Mouse (Mus musculus): Measurements from ENCODE around the gene Ifit3b. TPM values are rescaled to one million over a fixed set of nuclear protein-coding genes. Genes with fewer than 3 reads are reported as not detected.
"Not testable (repeated sequence)": the region's sequence is repeated elsewhere in the genome, so short reads cannot be mapped to it uniquely, and the experiment has no call there.

Gene Ifit3b
- total RNA-seq (2021): 1 to 10 TPM; 2.3 to 2.5 TPM
- long read RNA-seq, partial matches to known transcripts: 0 of 2 reads
- long read RNA-seq, other reads (novel, unspliced or antisense): 1 of 2 reads

DNA sequence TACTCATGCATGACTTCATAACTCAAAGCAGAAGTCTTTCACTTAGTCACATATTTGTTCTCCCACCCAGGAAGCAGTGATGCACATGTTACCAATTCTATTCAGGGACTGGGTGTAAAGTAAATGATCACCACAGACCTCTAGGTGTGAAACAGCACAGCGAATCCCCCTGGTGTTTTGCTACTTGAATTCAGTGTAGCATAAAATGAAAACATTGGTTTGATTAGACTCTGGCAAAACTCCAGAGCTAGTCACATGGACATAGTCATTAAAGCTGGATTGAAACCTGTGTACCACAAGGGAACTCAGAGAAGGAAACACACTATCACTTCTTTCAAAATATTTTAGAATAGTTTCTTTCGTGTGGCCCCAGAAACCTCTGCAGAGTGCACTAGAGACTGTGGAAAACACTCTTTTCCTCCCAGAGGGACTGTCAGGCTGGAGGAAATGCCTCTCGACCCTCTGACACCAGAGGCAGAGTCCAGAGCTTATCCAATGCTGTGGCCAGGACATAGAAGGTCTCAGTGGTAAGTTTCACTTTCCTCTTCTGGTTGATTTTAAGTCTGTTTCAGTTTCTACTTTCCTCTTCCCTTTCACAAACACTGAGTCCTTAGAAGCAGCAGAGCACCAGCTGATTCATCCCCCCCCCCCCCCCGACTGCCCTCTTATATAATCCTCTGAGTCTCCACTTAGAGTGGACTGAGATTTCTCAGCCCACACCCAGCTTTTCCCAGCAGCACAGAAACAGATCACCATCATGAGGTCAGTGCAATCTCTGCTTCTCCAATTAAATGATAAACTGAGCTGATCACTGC is at the start of gene Ifit3b:
TSS of gene Ifit3b (plus strand) at position 734 of the 815 bp plus-strand sequence.
- not testable (repeated sequence) for DNase-seq (ENCODE audit: low spot score in 2 of 2)

DNA sequence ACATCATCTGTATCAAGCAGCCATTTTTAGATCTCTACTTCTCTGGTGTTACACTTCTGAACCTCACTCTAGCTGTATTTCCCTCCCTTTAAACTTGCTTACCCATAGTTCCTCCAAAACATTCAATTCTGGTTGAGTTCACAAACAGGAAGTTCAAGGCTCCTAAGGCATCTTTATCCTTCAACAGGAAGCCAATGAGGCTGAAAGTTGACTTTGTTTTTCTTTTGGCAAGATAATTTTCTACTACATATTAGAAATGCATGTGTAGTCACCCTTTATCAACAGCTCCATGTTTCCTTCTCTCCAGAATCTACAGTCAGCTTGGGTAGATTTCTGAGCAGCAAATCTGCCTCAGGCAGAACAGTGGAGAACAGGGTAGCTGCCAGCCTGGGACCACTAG is 45.2 kb upstream of the Ifit3b start:
- DNase-seq (ENCODE audit: low spot score in 2 of 2): no peak

DNA sequence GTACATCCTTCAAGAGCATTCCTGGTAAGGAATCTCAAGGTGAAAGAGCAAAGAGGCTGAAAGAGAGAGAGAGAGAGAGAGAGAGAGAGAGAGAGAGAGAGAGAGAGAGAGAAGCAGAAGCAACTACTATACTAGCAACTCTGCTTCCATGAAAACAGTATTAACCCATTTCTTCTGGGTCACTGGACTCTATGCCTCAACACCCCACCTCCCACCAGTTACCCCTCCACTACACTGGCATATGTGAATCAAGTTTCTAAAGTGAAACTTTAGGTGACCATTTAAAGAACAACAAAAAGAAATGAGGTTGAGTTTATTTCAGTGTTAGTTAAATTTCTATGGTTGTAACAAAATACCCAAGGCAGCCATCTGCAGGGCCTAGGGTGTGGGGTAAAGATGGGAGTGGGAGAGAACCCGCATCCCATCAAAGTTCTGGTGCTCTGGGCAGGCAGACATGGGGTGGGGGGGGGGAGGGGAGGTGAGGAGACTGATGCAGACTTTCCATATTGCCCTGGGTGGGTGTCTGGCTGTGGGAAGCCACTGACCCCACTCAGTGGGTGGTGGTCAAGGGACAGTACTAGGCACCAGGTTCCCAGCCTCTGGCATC is 41.5 kb upstream of the Ifit3b start:
- no peak for DNase-seq (ENCODE audit: low spot score in 2 of 2)

DNA sequence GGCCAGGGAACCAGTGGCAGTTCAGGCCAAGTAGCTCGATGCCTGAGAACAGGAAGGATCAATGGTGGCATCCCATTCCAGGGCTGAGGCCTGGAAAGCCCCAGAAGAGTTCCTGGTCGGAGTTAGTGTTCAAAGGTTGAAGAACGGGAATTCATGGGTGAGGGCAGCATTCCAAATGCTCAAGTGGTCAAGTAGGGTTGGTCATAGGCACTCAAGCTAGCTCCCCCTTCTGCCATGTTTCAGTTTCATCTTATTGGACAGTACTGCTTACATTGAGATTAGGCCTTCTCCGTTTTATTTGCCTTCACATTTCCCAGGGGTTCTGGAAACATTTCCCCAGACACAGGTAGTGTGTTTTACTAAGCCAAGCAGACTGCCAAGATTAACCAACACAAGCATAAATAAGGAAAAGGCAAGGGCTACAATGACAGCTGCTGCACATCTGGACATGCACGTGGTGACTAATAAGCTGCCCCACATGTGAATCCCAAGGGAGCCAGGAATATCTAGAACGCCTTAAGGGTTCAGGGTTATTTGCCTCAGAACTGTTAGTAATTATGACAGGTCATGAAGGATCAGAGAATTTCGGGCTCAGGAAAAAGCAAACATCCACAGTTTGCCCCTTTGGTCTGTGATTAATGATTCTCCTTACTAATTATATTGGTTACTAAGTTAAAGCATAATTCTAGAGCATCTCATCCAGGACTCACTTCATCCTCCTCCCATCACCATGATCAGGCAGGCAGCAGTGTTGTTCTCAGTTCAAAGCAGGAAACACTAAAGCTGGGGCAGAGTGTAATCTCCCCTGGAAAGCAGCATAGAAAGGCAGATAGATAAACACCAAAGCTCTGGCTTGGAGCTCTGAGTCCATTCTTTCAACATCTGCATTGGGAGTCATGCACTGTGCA is 38.5 kb upstream of the Ifit3b start:
- DNase-seq (ENCODE audit: low spot score in 2 of 2): no peak

DNA sequence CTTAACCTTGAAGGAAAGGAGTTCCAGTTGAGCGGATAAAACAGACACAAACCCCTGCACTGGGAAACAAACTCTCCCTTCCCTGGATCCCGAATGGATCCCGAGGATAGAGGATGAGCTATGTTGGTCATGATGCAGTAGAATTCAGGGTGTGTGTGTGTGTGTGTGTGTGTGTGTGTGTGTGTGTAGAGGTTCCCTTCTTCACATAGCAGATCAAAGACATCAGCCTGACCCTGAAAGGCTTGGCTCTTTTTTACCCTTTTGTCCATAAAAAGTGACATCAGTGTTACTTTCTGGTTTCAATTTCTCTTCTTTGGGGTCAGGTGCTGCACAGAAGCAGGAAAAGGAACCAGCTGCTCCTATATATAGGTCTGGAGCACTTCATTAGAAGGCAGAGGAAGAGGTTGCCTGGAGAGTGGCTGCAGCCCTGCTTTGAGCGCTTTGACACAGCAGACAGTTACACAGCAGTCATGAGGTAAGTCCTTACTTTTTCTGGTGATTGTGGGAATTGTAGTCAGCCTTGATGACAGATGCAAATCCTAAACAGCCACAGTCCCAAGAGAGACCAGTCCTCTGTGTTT is 37.8 kb upstream of the Ifit3b start:
- DNase-seq (ENCODE audit: low spot score in 2 of 2): no peak

DNA sequence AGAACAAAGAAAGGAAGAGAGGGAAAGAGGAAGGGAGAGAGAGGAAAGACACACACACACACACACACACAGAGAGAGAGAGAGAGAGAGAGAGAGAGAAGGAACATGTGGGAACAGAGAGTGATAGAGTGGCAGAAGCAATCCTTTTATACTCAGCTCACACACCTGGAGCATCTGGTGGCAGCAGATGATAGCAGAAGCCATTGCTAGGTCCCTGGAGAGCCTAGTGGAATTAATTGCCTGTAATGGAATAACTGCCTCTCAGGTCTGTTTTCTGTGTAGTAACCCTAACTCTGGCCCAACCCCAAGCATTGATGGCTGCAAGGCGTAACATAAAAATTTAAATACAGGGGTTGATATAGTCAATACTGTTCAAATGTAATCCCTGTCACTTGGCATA is 36.7 kb upstream of the Ifit3b start:
- DNase-seq (ENCODE audit: low spot score in 2 of 2): no peak

DNA sequence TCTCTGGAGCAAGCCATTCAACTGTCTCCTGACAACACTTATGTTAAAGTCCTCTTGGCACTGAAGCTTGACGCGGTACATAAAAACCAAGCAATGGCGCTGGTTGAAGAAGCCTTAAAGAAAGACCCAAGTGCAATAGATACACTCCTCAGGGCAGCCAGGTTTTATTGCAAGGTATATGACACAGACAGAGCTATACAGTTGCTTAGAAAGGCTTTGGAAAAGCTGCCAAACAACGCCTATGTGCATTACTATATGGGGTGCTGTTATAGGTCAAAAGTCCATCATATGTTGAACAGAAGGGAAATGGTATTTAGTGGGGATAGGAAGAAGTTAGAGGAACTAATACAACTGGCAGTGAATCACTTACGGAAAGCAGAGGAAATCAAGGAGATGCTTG is 34.1 kb upstream of the Ifit3b start:
- no peak for DNase-seq (ENCODE audit: low spot score in 2 of 2)

DNA sequence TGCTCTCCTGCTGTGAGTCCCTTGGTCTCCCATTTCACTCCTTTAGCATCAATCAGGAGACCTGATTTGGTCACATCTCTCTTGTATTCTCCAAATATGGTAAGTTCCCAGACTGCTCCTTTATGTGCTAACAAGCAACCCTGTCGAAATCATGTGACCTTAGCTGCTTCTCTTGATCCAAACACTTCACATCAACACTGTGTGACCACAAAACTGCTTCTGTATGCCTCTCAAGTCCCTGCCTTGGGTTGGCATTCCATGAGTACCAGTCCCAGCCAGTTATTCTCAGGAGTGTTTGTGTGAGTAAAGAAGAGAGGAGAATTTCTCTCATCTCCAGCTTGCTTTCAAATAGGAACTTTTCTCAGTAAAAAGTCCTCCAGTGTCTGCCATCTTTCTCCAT is 30.6 kb upstream of the Ifit3b start:
- DNase-seq (ENCODE audit: low spot score in 2 of 2): no peak

DNA sequence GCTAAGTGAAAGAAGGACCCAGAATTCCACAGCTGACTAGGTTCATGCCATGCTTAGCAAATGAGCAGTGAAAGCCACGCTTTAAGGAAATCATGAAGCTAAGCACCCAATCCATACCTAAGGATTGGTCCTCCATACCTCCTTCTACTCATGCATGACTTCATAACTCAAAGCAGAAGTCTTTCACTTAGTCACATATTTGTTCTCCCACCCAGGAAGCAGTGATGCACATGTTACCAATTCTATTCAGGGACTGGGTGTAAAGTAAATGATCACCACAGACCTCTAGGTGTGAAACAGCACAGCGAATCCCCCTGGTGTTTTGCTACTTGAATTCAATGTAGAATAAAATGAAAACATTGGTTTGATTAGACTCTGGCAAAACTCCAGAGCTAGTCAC is 25.1 kb upstream of the Ifit3b start:
- DNase-seq (ENCODE audit: low spot score in 2 of 2): not testable (repeated sequence)

DNA sequence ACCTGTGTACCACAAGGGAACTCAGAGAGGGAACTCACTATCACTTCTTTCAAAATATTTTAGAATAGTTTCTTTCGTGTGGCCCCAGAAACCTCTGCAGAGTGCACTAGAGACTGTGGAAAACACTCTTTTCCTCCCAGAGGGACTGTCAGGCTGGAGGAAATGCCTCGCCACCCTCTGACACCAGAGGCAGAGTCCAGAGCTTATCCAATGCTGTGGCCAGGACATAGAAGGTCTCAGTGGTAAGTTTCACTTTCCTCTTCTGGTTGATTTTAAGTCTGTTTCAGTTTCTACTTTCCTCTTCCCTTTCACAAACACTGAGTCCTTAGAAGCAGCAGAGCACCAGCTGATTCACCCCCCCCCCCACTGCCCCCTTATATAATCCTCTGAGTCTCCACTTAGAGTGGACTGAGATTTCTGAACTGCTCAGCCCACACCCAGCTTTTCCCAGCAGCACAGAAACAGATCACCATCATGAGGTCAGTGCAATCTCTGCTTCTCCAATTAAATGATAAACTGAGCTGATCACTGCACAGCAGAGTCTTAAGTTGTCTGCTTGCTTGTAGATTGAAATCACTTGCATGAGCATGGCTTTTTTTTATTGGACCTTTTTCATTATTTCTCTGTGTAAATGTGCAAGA is 24.5 kb upstream of the Ifit3b start, which contains the start of gene Ifit3:
TSS of gene Ifit3 (plus strand) at position 406 of the 641 bp plus-strand sequence.
- DNase-seq (ENCODE audit: low spot score in 2 of 2): not testable (repeated sequence)

DNA sequence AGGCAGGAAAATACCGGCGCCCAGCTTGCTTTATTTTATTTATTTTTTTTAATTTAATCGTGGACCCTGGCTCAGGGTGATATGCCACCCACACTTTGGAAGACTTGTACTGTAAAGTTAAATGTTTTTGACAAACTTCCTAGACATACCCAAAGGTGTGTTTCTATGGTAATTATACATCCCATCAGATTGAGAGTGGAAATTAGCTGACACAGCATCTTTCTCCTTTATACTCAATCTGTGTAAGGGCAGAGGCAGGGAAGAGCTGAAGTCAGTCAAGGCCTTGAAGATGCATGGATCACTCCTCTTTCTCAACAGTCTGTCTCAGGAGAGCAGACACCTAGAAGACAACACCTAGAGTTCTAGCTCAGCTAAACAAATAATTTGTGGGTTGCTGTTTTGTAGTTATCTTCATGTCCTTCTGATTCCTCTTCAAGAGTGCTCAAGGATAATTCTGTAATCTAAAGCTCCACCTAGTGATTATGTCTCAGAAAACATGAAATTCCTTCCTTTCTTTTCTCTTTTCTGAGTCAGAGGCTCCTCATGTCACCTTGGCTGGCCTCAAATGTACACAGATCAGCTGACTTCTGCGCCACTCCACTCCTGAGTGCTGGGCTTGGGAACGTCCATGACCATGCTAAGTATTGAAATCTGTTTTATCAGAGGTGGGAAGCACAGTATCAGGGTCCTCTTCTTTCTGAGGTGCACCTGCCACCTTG is 21.9 kb upstream of the Ifit3b start:
- DNase-seq (ENCODE audit: low spot score in 2 of 2): not testable (repeated sequence)

DNA sequence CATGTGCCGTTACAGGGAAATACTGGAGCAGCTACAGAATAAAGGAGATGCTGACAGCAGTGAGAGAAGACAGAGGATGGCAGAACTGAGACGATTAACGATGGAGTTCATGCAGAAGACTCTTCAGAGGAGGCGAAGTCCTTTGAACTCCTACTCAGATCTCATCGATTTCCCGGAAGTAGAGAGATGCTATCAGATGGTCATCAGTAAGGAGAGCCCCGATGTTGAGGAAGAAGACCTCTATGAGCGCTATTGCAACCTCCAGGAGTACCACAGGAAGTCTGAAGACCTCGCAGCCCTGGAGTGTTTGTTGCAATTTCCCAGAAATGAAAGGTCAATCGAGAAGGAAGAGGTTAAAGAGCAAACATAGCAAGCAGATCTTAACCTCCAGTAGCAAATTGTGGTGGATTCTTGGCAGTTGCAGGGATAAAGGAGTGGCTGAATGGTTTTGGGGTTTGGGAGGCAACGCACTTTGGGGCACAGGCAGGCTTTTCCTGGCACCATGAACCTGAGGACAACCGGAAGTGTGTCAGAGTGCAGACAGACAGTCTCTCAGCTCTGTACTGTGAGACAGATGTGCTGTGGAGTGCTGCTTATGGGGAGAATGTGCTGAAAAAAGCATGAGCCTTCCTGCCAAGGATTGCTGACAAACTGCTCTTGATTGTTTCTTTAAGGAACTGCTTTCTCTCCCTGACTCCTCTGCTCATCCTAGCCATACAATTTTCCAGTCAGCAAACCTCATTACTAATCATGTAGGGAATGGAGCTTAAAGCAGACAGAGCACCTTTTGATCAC is 19.7 kb upstream of the Ifit3b start:
- not testable (repeated sequence) for DNase-seq (ENCODE audit: low spot score in 2 of 2)

DNA sequence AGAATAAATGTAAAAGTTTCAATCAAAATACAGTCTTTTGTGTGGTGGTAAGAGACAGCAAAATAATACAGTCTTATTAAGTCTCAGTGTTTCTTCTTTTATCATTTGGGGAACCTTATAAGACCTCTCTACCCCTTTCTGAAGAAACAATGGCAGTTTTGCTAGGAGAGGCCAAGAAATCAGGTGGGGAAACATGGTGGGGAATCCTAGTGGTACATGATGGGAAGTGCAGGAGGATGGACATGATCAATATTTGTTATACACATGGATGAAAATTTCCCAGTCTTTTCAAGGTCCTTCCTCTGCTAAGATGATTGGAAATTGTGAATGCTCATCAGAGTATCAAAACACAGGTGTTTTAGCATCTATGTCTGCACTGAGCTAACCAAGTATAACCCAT is 18.8 kb upstream of the Ifit3b start:
- DNase-seq (ENCODE audit: low spot score in 2 of 2): no peak

DNA sequence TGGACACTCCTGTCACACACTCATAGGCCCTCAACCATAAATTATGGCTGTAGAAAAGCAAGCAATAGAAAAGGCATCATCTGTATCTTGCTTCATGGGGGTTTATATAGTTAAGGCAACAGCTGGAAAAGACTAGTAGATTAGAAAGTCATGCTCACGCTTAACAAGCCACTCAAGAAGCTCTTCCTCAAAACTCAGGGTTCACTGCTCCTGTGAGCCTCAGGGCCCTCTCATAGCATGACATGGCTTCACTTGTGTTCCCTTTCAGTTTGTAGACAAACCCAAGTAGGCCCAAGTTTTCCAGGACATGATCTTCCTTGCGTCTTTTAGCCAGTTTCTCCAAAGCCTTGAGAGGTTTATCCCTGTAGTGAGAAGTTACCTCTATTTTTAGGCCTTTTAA is 14.3 kb upstream of the Ifit3b start:
- DNase-seq (ENCODE audit: low spot score in 2 of 2): no peak

DNA sequence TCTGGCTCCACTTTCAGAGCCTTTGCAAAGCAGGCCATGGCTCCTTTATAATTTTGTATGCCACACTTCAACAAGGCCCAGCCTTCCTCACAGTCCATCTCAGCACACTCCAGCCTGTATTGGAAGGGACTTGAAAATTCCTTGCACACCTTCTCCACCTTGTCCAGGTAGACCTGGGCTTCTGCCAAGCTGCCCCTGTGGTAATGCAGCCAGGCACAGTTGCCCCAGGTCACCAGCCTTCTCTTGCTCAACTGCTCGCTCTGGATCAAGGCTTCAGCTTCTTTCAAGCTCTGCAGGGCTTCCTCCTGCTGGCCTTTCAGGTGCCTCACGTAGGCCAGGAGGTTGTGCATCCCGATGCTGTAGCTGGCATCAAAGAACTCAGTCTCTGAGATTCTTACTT is 13.2 kb upstream of the Ifit3b start:
- not testable (repeated sequence) for DNase-seq (ENCODE audit: low spot score in 2 of 2)

DNA sequence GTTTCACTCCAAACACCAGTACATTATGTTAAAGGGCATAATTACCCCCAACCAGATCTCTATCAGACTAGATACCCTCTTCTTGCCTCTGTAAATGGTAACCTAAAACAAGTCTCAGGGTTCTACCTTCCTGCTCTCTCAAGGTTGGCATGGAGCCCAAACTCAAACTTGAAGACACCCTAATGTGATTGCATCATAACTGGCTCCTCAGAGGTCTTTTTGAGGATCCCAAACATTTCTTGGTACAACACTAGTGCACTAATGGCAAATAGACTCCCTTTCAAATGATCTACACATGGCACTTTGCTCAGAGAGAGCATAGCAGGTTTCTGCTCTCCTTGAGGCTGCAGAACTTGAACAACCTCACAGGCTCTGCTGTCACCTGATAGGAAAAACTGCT is 11.0 kb upstream of the Ifit3b start:
- DNase-seq (ENCODE audit: low spot score in 2 of 2): no peak

DNA sequence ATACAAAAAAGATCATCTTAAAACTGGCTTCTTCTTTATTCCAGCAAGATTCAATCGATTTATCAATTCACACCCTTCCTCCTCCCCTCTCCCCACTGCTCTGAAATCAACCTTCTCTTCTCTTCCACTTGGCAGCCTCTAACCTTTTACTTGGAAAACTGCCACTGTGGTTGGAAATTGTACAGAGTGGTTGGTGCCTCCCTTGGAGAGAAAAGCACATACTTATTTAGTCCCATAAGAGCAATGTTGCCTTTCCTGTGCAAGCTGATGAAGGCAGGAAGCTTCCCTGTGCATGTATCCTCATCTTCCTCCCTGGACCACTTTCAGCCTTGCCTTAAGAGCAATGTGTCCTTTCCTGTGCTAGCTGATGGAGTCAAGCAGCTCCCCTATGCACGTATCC is 9.4 kb upstream of the Ifit3b start:
- peak; percentile 42 to 82 for DNase-seq (ENCODE audit: low spot score in 2 of 2)

DNA sequence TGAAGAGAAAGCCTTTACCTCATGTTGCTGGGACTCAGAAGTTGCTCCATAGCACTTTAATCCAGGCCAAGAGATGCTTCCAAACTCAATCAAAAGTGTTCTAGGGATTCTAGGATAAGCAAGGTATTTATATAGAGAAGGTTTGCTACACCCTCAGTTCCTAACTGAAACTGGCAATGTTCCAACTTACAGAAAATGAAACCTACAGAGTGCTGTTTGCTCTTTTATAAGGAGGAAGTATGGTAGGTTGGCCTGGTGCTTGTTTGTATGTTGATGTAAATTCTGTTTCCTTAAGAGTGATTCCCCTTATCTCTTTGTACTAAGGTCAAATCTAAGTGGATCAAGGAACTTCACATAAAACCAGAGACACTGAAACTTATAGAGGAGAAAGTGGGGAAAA is 8.5 kb upstream of the Ifit3b start:
- DNase-seq (ENCODE audit: low spot score in 2 of 2): not testable (repeated sequence)

DNA sequence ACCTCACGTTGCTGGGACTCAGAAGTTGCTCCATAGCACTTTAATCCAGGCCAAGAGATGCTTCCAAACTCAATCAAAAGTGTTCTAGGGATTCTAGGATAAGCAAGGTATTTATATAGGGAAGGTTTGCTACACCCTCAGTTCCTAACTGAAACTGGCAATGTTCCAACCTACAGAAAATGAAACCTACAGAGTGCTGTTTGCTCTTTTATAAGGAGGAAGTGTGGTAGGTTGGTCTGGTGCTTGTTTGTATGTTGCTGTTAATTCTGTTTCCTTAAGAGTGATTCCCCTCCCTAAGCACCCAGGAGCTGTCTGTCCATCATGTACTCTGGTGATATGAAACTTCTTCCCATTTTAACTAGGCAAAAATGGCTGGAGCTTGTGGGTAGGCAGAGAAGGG is 5.9 kb upstream of the Ifit3b start, which contains the start of gene Ifit1bl1:
TSS of gene Ifit1bl1 (minus strand) at position 69 of the 400 bp plus-strand sequence.
- DNase-seq (ENCODE audit: low spot score in 2 of 2): not testable (repeated sequence)

All from layer of hippocampus, adult 18-20 months (tissue).